Mouse (Mus musculus): ENCODE data around the gene BC005537. TPM values are rescaled to one million over a fixed set of nuclear protein-coding genes. Genes with fewer than 3 reads are reported as not detected.
"Not testable (repeated sequence)": the region's sequence is repeated elsewhere in the genome, so short reads cannot be mapped to it uniquely, and the experiment has no call there.

Gene BC005537
- 100 to 1,000 TPM; 162 to 165 TPM for total RNA-seq (2021)

DNA sequence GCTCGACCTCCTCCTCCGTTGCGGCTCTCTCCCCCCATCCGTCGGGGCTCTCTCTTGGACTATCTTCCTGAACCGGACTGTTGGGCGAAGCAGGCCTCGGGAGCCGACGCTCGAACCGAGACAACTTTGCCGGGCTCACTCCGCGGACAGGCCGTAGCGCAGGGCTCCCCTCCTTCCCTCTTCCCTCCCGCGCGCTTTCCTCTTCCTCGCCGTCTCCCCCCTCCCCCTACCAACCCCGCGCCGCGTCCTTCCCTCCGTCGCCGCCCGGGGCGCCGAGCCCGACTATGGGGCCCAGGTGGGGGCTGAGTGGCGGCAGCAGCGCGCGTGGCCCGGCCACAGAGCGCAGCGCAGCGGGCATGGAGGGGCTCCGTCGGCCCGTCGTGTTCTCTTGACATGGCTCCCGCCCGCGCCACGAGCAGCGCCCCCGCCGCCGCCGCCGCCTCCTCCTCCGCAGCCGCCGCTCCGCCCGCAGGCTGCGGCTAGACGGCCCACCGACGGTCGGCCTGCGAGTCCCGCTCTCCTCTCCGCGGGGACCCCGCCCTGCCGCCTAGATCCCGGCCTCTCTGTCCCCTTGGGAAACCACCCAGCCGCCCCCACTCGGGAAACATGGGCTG, at the start of gene BC005537:
Gene BC005537 (plus strand): TSS at position 350 of the 614 bp plus-strand sequence.
- peak; percentile 29 to 31 for DNase-seq (ENCODE audit: extremely low spot score in 1 of 2, low spot score in 1 of 2)

DNA sequence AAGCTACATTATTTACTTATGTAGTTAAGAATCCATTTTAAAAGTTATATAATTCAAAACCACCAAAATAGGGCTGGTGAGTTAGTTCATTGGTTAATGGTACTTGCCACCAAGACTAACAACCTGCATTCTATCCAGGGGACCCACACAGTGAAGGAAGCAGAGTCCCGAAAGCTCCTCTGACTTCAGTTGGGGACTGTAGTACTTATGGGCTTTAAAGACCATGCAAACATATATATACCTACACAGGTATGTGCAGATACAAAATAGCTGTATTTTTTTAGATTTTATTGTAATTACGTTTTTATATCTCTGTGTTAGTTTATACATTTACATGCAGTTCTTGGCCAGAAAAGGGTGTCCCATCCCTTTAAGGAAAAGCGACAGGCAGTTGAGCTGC, 44.7 kb upstream of the BC005537 start:
- DNase-seq (ENCODE audit: extremely low spot score in 1 of 2, low spot score in 1 of 2): no peak

DNA sequence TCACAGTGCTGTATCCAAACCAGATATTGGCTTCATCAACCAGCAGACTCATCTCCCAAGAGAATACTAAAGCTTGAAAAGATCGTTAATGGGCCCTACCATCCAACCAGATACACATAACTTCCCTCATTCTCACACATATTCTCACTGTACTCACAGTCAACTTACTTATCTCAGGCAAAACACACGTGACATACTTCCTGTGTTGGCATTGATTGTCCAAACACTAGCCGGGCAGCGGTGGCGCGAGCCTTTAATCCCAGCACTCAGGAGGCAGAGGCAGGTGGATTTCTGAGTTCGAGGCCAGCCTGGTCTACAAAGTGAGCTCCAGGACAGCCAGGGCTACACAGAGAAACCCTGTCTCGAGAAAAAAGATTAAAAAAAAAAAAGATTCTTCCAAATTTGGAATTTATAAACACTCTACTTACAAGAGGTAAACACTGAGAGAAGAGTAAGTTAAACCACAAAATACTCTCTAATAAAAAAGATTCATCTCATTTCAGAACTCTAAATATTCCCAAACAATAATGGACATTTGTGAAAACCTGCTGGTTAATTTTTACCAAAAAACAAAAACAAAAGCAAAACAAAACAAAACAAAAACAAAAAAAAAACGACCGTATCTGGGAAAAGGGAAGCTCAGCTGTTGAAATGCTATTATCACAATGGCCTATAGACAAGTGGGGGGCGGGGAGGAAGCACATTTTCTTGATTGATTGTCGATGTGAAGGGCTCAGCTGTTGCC, 43.5 kb upstream of the BC005537 start:
- DNase-seq (ENCODE audit: extremely low spot score in 1 of 2, low spot score in 1 of 2): no peak

DNA sequence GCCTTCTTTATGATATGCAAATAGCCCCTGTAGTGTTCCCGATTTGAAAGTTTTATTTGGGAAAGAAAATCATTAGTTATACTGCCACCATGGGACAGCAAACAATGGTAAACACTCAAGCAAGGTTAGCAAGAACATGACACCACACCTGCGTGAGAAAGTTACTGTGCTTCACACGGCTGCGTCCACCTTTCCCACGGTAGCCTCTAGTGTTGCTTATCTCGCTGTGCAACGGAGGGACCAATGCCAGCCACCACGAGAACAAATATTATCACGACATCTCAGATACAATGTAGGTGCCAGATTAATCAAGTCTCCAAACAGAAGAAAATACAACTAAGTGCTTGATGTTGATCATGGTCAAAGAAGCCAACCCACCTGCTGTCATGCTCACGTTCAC, 42.0 kb upstream of the BC005537 start:
- DNase-seq (ENCODE audit: extremely low spot score in 1 of 2, low spot score in 1 of 2): no peak

DNA sequence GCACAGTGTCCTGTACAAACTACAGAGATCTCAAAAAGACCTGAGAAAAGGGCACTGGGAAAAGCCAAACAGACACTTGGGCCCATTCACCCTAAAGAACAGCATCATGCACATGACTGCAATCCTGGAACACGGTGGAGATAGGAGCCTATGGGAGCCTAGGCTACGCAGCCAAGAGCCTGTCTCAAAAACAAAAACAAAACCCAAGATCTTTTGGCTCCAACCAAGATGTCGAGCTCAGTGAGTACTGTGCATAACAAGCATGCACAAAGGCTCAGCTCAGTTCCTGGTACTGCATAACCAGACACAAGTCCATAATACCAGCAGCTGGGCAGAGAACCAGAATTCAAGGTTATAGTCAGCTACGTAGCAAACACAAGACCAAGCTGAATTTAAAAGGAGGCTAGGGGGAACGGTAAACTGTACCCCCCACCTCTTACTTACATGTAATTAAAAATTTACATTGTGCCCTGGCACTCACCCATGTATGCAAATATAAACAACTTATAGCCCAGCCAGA, 41.0 kb upstream of the BC005537 start:
- DNase-seq (ENCODE audit: extremely low spot score in 1 of 2, low spot score in 1 of 2): no peak

DNA sequence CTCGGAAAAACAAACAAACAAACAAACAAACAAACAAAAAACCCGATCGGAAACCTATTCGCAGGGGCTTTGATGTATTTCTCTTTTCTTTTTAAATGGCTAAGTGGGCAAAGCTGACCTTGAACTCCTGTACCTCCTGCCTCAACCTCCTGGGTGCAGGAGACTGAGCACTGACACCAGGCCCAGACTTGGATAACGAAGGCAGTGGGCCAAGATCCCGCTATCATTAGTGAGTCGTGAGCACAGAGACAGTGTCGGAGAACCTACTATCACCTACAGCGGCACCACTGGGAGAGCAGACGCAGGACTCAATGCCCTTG, 40.4 kb upstream of the BC005537 start:
- DNase-seq (ENCODE audit: extremely low spot score in 1 of 2, low spot score in 1 of 2): no peak

DNA sequence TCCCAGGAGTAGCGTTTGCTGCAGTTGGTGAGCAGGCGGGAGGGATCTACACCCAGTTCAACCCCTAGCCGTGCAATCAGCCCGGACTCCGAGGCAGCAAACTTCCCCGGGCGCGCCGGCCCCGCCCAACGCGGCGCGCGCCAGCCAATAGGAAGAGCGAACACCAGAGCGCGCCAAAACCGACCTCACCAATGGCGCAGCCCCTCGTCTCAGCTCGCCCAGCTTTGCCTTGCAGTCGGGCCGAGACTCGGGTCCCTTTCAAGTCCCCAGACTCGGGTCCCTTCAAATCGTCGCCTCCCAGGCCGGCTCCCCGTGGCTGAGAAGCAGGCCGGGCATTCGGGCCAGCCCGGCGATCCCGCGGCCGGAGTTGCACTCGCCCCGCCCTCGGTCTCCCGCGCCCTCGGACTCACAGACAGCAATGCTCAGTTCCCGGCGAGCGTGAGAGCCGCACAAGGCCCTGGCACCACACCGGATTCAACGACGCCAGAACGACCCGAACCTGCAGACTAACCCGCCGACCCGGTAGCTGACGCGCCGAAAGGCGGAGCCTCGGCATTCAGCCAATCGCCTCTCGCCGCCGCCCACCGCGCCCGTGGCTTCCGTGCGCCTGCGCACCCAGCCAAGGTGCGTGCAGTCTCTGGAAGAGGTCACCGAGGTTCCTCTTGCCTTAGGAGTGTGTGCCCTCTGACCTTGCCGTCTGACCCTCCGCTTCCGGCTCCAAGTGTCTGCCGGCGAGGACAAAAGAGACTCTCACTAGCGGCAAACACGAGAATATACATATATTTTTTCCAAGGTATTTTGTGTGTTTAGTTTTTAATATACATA, 39.8 kb upstream of the BC005537 start, which contains the start of gene Gmnn:
Gene Gmnn (minus strand): TSS at position 521 of the 825 bp plus-strand sequence.
- DNase-seq (ENCODE audit: extremely low spot score in 1 of 2, low spot score in 1 of 2): peak; percentile 65 to 72

DNA sequence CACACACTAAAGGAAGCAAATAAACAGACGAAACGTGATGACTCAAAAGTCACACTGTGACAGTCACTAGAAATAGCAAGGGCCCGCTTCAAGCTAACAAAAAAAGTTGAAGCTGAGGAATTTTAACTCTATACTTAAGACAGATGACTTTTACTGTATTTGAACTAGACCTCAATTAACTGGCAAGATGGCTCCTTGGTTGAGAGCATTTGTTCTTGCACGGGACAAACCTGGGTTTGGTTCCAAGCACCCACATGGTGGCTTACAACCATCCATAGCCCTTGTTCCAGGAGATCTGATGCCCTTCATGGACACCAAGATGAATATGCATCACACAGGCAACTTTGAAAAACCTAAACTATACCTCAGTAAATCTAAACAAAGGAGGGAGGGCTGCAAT, 39.2 kb upstream of the BC005537 start:
- DNase-seq (ENCODE audit: extremely low spot score in 1 of 2, low spot score in 1 of 2): no peak

DNA sequence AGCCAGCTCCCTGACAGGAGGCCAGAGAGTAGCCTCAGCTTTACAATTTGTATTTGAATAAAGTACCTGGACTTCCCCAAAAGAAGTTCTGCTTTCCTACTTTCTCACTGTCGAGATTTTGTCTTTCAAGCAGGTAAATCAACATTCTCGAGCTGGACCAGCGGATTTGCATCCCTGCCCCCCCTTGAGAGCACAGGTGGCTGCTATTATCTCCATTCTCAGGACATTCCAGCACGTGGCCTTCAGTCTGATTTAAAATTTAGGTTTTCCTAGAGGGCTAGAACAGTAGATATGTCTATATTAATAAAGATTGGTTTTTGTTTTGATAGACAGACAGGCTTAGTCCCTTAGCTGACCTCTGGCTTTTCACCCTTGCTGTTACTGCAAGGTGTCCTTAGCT, 33.6 kb upstream of the BC005537 start:
- not testable (repeated sequence) for DNase-seq (ENCODE audit: extremely low spot score in 1 of 2, low spot score in 1 of 2)

DNA sequence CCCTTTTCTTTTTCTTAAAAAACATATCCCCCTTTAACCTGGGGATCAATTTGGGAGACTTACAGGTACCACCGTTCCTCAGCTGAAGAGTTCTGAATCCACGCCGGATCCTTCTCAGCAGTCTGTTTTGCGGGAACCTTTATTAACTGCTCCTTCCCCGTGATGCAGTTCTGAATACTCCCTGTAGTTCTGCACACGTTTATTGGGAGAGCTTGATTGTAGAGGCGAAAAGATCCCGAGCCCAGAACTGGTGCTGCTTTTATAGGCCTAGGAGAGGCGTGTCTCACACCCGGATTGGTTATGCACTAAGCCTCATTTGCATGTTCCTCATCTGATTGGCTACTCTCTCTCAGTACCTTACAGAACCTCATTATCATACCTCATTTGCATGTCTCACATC, 30.0 kb upstream of the BC005537 start:
- DNase-seq (ENCODE audit: extremely low spot score in 1 of 2, low spot score in 1 of 2): not testable (repeated sequence)

DNA sequence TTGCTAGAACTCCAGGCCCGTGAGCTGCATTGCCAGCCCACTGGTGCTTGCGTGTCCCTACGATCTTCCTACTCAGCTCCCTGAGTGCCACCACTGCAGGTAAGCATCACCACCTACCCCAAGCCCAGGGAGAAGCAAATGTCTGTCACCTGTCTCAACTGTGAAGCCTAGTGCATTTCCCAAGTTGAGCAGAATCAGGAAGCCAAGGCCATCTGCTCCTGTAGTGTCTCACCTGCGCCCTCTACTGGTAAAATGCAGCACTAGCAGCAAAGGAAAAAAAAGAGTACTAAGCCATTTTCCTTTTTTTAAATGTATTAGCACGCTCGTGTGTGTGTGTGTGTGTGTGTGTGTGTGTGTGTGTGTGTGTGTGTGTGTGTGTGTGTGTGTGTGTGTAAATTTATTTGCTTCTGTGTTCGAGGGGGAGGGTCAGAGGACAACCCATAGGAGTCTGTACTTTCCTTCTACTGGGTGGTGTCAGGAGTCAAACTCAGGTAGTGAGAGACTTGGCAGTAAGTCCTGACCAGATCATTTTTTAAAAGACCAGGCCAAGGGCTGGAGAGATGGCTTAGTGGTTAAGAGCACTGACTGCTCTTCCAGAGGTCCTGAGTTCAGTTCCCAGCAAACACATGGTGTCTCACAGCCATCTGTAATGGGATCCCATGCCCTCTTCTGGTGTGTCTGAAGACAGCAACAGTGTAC, 25.2 kb upstream of the BC005537 start:
- DNase-seq (ENCODE audit: extremely low spot score in 1 of 2, low spot score in 1 of 2): peak in 1 of 2 experiments; percentile 27

DNA sequence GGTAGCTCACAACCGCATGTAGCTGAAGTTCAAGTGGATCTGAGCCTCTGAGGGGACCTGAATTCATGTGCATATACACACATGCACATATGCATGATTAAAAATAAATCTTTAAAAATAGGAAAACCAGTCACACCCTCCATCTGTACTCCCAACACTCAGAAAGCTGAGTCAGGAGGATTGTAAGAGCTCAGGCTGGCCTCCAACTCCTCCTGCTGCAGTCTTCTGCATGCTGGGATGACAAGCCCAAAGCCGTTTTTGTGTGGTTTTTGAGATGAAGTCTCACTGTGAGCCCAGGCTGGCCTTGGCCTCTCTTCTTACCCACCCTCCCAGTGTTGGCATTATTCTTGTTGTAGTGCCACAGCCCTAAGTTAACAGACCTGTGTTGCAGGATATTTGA, 23.4 kb upstream of the BC005537 start:
- DNase-seq (ENCODE audit: extremely low spot score in 1 of 2, low spot score in 1 of 2): no peak

DNA sequence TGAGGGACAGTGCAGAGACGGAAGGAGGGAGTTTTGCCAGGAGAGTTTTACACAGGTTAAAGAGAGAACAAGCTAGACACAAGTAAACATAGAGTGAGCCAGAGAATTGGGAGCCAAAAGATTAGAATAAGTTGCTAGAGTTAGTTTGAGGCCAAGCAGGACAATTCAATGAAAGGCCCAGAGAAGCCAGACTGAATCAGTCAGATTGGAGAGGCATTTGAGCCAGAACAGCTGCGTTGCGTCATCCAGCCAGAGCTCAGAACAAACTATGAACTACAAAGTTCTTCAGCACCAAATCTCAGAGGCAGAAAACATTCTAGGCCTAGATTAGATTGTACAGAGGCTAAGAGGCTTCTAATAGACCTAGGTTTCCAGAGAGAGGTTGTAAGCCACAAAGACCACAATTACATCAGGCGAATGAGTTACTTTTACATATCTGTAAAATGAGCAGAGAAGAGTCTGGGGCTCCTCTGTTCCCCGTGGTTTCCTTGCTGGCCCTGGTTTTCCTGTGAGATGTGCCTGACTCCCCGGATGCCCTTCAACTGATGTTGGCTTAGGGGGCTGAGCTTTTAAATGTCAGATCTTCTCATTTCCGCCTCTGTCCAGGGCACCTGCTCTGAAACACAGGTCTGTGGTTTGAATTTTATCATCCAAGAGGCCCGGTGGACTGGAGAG, 22.6 kb upstream of the BC005537 start:
- no peak for DNase-seq (ENCODE audit: extremely low spot score in 1 of 2, low spot score in 1 of 2)

DNA sequence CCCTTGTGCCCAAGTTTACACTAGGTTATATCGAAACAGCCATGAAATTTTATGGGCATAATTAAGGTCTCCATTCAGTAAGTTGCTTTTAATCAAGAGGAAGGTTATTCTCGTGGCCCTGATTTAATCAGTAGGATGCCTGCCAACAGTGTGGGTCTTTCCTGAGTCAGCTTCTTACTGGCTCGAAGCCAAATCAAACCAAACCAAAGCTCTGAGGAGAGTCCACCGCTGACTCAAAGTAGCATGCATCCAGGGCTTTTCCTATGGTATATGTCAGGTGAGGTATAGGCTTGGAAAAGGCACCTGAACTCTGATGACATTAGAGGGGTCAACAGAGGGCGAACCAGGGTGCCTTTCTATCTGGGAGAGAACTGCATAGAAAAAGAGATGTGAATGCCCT, 19.5 kb upstream of the BC005537 start:
- no peak for DNase-seq (ENCODE audit: extremely low spot score in 1 of 2, low spot score in 1 of 2)

DNA sequence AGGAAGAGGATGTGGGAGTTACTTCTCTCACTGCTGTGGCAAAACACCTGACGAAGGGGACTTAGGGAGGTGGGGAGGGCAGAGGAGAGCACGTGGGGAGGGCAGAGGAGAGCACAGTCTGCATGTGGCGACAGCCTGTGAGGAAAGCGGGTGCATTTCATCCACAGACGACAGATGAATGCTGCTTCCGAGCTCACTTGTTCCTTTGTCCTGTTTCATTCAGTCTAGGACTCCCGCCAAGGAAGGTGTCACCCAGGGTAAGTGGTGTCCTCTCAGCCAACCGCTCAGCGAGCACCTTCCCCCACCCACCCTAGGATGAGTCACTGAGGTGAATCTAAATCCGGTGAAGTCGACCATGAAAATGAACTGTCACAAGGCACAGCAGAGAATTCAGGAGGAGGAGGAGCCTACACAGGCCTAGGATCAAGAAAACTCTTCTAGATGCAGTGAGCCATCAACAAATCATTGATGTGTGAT, 15.4 kb upstream of the BC005537 start:
- DNase-seq (ENCODE audit: extremely low spot score in 1 of 2, low spot score in 1 of 2): no peak

DNA sequence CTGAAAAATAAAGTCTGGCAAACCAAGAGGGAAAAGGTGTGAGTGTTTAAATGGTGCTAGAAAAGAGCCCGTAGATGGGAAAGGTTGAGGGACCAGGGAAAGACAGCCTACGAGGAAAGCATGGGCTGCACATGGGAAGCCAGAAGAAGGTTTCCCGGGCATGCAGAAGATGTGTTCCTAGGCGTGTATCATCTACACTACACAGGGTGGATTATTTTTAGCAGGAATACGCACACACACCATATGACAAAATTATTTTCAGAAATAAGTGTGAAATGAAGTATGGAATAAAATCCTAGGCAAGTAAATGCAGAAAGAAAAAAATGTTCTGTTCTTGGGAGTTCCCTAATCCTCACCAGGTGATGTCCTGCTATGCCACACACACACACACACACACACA, 14.0 kb upstream of the BC005537 start:
- no peak for DNase-seq (ENCODE audit: extremely low spot score in 1 of 2, low spot score in 1 of 2)

DNA sequence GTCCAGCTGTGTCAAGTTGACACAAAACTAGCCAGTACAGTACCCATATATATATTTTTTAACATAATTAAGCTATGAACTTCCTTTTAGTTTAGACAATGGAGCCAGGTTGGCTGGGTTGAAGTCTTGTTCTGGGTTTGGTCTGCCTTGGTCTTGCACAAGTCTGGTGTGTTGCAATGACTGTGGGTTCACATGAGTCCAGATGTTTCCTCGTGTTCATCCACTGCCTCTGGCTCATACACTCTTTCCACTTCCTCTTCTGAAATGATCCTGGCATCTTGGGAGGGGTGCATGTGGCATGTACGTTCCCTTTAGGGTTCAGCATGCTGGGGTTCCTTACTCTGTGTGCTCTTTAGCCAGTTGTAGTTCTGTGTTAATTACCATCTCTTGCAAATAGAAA, 10.1 kb upstream of the BC005537 start:
- DNase-seq (ENCODE audit: extremely low spot score in 1 of 2, low spot score in 1 of 2): no peak

DNA sequence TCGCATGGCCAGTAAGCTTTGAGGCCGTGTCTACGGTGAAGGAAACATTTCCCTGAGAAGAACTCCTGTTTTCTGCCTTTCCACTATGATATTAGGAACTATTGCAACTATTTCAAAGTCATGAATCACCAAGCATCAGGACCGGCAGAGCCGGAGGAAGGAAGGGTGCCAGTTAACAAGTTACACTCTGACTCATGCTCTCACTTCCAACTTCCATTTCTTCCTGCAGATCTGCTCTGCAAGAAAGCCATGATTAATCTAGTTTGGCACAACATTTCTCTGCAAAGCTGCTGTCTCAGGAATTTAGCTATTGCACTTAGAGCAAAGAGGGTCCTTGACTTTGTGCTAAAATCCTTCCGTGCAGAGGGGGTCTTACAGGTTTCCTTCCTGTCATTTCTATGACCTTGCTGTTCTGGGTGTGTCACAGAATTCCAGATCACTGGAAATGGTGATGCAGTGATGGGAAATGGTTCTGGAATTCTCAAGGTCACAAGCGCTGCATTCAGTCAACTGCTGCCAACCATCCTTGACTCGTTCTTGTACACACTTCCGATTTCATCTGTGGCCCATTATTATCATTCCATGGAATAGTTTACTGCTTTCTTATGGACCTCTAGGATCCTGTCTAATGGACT, 8.9 kb upstream of the BC005537 start:
- DNase-seq (ENCODE audit: extremely low spot score in 1 of 2, low spot score in 1 of 2): no peak

DNA sequence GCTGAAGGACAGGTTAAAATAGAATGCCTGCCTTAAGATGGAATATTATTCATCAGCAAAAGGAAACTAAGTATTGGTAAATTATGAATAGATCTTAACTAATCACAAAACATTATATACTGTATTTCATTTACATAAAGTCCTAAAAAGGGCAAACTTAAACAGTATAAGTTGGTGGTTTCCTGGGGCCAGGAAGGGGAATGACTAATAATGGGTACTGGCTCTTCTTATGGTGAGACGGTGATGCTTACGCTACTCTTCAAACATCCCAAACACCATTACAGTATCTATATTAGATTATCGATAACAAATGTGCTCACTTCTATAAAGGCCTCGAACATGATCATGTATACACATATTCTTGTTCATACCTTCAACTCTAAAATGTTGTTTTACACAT, 2.8 kb upstream of the BC005537 start:
- DNase-seq (ENCODE audit: extremely low spot score in 1 of 2, low spot score in 1 of 2): no peak
